Mouse (Mus musculus) common myeloid progenitor, adult 5-6 weeks (primary cell): ENCODE measurements around the gene Gmeb2. TPM values are rescaled to one million over a fixed set of nuclear protein-coding genes. Genes with fewer than 3 reads are reported as not detected.
A peak's percentile ranks its signal among the peaks of the same experiment; 100 is the strongest.

Experiments used
- ATAC-seq: replicated peaks from 2 replicates; pipeline ENCODE4 v1.8.0; 2016; ENCODE audit warnings: low read depth, mild to moderate bottlenecking, moderate TSS enrichment, inconsistent platforms; ENCODE audit not compliant: poor library complexity, severe bottlenecking
- total RNA-seq: library from RNA; stranded (forward); fragments of 200-1000, 187-1606 nt; gene quantifications from 2 replicates; pipeline ENCODE4 v1.2.3, GENCODE M21; 2017

Gmeb2 gene
- total RNA-seq: 8.3 and 19.7 TPM in 2 replicates

GRCm38 (mm10) chr2:181287958-181288350, at the start of gene Gmeb2:
Gene Gmeb2 (minus strand): TSS chr2:181288035.
- ATAC-seq: peak; percentile 90

- peak; percentile 97 for ATAC-seq
Observed at GRCm38 (mm10) chr2:181334023-181334422, 46.2 kb upstream of the Gmeb2 start.

DNA sequence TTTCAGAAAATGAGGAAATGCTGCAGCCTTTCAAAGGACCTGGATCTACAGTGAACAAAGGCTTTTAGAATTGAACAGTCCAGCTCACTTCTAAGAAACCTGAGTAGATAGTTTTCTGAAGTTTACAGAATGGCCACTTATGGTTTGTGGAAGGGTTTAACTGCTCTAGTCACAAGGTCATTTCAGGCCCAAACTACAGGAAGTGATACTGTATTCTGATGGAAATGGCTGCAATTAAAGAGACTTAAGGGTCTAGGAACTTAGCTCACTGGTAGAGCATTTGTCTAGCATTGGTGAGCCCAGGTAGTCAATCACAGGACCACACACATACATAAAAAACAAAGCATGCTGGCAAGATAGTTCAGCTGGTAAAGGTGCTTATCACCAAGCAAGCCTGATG, 44.7 kb upstream of the Gmeb2 start:
- ATAC-seq: no peak

GRCm38 (mm10) chr2:181326098-181326497, 38.3 kb upstream of the Gmeb2 start:
- ATAC-seq: no peak

- ATAC-seq: no peak
Observed at GRCm38 (mm10) chr2:181322136-181322535, 34.3 kb upstream of the Gmeb2 start.

GRCm38 (mm10) chr2:181320103-181320499, 32.3 kb upstream of the Gmeb2 start:
- ATAC-seq: no peak

- ATAC-seq: peak; percentile 98
Observed at GRCm38 (mm10) chr2:181319248-181320102, 31.6 kb upstream of the Gmeb2 start, which contains the start of gene Rtel1. Gene Rtel1 (plus strand): TSS chr2:181319739.

- ATAC-seq: peak; percentile 94
Observed at GRCm38 (mm10) chr2:181314080-181314810, 26.4 kb upstream of the Gmeb2 start, which contains the start of gene Stmn3. Gene Stmn3 (minus strand): TSS chr2:181314500.

DNA sequence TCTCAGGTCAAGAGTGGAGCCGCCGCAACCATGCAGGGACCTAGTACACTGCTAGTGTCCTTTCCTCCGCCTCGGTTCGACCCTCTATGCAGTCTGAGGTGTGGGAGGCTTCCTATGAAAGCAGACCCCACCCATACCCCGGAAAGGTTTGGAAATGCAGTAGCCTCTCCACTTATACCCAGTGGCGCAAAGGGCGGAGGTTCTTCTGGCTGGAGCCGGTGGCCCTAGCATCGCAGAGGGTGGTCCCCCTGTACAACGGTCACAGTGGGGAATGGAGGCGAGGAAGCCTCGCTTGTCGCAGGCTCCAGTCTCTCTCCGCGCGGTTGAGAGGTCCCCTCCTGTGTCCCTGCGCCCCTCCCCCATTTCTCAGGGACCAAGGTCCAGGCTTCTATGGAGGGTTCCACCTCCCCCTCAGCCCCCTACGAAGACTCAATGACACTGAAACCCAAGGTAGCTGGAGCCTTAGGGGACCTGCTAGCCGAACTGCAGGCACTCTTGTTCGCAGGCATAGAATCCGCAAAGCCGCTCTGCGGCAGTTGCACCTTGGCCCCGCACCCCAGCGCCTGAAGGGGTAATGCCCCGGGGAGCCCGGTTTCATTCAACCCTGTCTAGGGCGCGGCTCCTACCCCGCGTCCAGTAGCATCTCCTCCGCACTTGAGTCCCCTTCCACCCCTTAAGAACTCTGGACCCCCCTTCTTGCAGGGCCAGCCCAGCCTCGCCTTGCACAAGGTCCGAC, 25.7 kb upstream of the Gmeb2 start:
- ATAC-seq: no peak

- ATAC-seq: no peak
Observed at GRCm38 (mm10) chr2:181313006-181313343, 25.1 kb upstream of the Gmeb2 start.

GRCm38 (mm10) chr2:181312435-181312834, 24.6 kb upstream of the Gmeb2 start:
- ATAC-seq: no peak

GRCm38 (mm10) chr2:181307144-181307804, 19.4 kb upstream of the Gmeb2 start:
- peak; percentile 84 for ATAC-seq

DNA sequence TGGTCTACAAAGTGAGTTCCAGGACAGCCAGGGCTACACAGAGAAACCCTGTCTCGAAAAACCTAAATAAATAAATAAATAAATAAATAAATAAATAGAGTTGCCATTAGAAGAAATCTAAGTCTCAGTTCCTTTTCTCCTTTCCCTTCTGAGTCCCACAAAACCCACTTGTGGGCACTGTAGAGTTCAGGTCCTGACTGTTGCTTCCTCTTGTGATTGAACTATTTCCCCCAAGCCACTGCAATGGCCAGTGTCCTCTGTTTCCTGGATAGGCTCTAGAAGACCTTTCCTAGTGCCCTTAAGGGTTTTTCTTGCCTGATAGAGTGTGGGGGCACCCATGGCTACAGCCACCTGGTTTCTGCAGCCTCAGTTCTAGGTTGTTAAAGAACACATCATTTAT, 17.1 kb upstream of the Gmeb2 start:
- peak; percentile 49 for ATAC-seq

DNA sequence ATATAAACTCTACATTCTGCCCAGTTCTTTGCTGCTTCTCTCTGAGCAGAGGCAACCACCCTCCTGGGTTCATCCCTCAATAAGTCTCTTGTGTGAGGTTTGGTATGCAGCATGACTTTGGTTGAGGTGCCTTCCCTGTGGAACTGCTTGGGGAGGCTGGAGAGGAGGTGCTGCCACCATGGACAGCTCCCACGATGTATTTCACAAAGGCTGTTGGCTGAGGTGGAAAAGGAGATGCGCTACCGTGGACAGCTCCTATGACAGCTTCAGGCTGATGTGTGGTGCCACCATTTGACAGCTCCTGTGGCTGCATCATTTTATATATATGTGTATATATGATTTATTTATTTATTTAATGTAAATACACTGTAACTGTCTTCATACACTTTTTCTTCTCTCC, 14.2 kb upstream of the Gmeb2 start:
- ATAC-seq: peak; percentile 64

DNA sequence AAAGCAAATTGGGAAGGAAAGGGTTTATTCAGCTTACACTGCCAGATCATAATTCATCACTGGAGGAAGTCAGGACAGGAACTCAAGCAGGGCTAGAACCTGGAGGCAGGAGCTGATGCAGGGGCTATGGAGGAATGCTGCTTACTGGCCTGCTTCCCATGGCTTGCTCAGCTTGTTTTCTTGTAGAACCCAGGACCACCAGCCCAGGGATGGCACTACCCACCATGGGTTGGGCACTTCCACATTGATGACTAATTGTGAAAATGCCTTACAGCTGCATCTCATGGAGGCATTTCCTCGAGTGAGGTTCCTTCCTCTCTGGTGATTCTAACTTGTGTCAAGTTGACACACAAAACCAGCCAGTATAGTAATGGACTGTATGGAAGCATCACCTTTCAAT, 3.1 kb upstream of the Gmeb2 start:
- ATAC-seq: no peak

GRCm38 (mm10) chr2:181288691-181289090, 856 bp upstream of the Gmeb2 start:
- no peak for ATAC-seq

DNA sequence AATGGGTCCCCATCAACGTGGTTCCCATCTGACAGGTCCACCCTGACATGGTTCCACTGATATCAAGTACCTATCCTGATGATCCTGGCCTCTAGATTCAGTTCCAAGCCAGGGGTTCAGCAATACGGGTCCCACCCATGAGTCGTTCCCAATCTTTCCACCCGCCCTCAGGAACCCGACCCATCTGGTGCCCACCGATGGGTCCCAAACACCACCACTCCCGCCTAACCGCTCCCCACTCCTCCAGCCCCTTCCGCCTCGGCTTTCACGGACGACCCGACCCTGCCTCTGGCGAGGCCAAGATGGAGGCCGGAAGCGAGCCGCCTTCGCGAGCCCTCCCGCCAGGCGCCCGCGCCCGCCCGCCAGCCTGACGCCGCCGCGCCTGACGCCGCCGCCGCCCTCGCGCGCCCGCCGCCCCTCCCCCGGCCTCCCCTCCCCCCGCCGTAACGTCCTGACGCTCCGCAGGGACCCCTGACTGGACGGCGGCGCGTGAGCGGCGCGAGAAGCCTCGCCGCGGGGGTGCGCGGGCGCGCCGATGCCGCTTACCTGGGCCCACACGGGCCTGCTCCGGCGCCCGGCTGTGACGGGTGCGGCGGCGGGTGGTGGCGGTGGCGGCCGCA, 387 bp downstream of the Gmeb2 start:
- peak; percentile 64 for ATAC-seq

- ATAC-seq: no peak
Observed at GRCm38 (mm10) chr2:181286629-181287337, 1.1 kb downstream of the Gmeb2 start.

DNA sequence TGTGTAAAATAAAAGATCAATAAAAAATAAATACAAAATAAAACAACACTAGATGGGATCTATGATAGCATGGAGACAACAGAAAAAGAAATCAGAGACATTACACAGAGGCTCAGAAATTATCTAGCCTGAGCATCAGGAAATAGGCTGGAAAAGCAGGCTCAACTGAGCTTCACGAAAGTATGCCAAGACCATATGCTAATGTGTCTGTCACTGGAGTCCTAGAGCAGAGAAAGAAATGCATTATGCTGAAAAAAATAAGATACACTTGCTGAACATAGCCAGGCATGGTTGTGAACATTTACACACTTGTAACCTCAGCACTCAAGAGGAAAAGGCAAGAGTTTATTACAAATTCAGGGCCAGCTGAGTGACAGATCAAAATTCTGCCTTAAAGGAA, 7.9 kb downstream of the Gmeb2 start:
- no peak for ATAC-seq
